Mouse (Mus musculus): ENCODE data around the gene Scarf2.

DNA sequence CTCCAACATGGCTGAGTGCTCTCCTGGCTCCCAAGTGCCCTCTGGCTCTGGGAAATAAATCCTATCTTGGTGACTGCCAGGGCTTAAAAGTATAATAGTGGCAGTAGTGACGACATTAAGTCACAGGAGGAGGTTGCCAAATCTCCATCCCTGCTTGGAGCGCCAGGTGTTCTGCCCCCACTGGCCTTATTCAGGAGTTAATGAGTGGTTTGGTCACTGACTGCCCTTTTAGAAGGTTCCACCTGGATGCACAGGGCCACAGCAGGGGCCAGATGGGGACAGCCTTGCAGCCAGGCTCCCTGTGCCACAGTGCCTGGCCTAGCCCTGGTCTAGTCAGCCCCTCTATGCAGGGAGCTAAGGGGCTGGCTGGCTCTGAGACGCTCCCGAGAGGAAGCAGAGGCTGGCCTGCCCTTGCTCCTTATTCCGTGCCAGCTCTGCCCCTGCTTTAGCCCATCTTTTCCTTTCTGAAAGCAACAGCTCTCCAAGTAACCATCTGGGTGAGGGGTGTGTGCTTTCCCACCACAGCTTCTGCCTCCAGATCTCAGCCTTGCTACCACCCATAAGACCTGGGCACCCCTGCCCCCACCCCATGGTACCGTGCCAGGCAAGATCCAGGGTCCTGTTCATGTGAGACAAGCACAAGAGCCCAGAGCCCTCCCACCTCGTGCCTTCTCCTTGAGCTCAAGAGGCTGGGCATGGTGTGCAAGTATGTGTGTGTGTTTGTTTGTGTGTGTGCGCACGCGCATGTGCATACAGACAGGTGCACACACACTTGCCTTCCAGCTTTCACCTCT, 33.5 kb downstream of the Scarf2 start:
- TF ChIP-seq POLR2A (IDR thresholded peaks at IDR 0.05; ENCODE audit: borderline replicate concordance, extremely low read depth, low read depth, low read length) (no peak), CTCF (IDR thresholded peaks at IDR 0.05; ENCODE audit: insufficient read depth, low read length) (no peak)

Measured in lung, adult 2 months (tissue).